Mouse (Mus musculus) left cerebral cortex, adult 18-20 months (tissue): Measurements from ENCODE around the gene Otub2. TPM values are rescaled to one million over a fixed set of nuclear protein-coding genes. Genes with fewer than 3 reads are reported as not detected.

ENCODE experiments used
- DNase-seq, 2 experiments: peaks; one replicate each; pipeline ENCODE4 v3.0.0; 2021 to 2022; ENCODE audit warnings: low spot score in 2 of 2, mixed read lengths in 1 of 2
- long read RNA-seq, 2 experiments: library from polyadenylated mRNA; stranded (forward); transcript quantifications; one replicate each; pipeline ENCODE4 v2.0.0; 2021
- total RNA-seq, 2 experiments: library from RNA; stranded (reverse); gene quantifications; 2 replicates each; pipeline ENCODE4 v1.2.3; 2021

Gene Otub2
- 10 to 100 TPM; 32.7 to 38.9 TPM for total RNA-seq
- long read RNA-seq, experiment 1, transcript Otub2-201 (6 exons, 2,791 nt): major isoform, 36 of 69 reads
- long read RNA-seq, experiment 1, partial matches to known transcripts: 21 of 69 reads
- long read RNA-seq, experiment 1, other reads (novel, unspliced or antisense): 10 of 69 reads
- long read RNA-seq, experiment 2, transcript Otub2-201 (6 exons, 2,791 nt): major isoform, 38 of 66 reads
- long read RNA-seq, experiment 2, partial matches to known transcripts: 1 of 66 reads
- long read RNA-seq, experiment 2, other reads (novel, unspliced or antisense): 23 of 66 reads

- DNase-seq: peak; percentile 97 to 99
Observed at GRCm38 (mm10) chr12:103388505-103389347, at the start of gene Otub2. TSS of gene Otub2 (plus strand) at chr12:103388682.

- no peak for DNase-seq
Observed at GRCm38 (mm10) chr12:103341212-103341611, 47.3 kb upstream of the Otub2 start.

GRCm38 (mm10) chr12:103343456-103343855 is 45.0 kb upstream of the Otub2 start:
- no peak for DNase-seq

- no peak for DNase-seq
Observed at GRCm38 (mm10) chr12:103344934-103345333, 43.5 kb upstream of the Otub2 start.

- DNase-seq: peak; percentile 63 to 71
Observed at GRCm38 (mm10) chr12:103346945-103347344, 41.5 kb upstream of the Otub2 start.

- DNase-seq: no peak
Observed at GRCm38 (mm10) chr12:103347406-103347805, 41.1 kb upstream of the Otub2 start.

- peak; percentile 90 to 93 for DNase-seq
Observed at GRCm38 (mm10) chr12:103348506-103348905, 40.0 kb upstream of the Otub2 start.

- DNase-seq: no peak
Observed at GRCm38 (mm10) chr12:103352735-103353134, 35.7 kb upstream of the Otub2 start.

- DNase-seq: peak in 1 of 2 experiments; percentile 44
Observed at GRCm38 (mm10) chr12:103353538-103353937, 34.9 kb upstream of the Otub2 start.

GRCm38 (mm10) chr12:103355746-103356414 is 32.6 kb upstream of the Otub2 start, which contains the start of gene Asb2:
TSS of gene Asb2 (minus strand) at chr12:103356001.
- no peak for DNase-seq

- DNase-seq: no peak
Observed at GRCm38 (mm10) chr12:103356415-103356748, 32.1 kb upstream of the Otub2 start.

- DNase-seq: peak in 1 of 2 experiments; percentile 46
Observed at GRCm38 (mm10) chr12:103358216-103358615, 30.3 kb upstream of the Otub2 start.

GRCm38 (mm10) chr12:103358951-103359801 is 29.3 kb upstream of the Otub2 start:
- DNase-seq: peak in 1 of 2 experiments; percentile 38

- DNase-seq: no peak
Observed at GRCm38 (mm10) chr12:103360812-103361211, 27.7 kb upstream of the Otub2 start.

- no peak for DNase-seq
Observed at GRCm38 (mm10) chr12:103361539-103362307, 26.8 kb upstream of the Otub2 start.

GRCm38 (mm10) chr12:103362336-103362735 is 26.1 kb upstream of the Otub2 start:
- no peak for DNase-seq

- no peak for DNase-seq
Observed at GRCm38 (mm10) chr12:103367171-103367570, 21.3 kb upstream of the Otub2 start.

- DNase-seq: peak; percentile 73 to 81
Observed at GRCm38 (mm10) chr12:103367620-103368325, 20.7 kb upstream of the Otub2 start.

- no peak for DNase-seq
Observed at GRCm38 (mm10) chr12:103368326-103368669, 20.2 kb upstream of the Otub2 start.
